Comparison of ENCODE assay signal across 8 mouse cellular contexts in the genomic region with DNA sequence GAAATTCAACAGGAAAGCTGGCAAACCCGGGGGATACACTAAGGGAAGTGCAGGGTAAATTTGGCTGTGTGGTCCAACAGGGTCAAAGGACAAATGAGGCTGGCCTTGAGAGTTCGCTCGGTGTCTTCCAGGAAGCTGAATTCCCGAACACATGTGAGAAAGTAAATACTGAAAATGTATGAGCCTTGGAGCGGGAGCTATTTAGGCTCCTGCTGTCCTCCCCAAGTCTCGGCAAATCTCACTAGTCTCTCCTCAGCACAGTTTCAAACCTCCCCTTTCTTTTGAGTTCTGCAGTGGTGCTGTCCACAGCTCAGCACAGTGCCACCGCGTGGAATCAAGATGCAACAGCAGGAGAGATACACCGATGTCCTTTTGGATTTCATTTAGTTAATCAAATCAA. TPM values are rescaled to one million over a fixed set of nuclear protein-coding genes. Genes with fewer than 3 reads are reported as not detected.
A peak's percentile ranks its signal among the peaks of the same experiment; 100 is the strongest.
DNase-seq lines count a peak whose midpoint lies in the region; ATAC-seq and TF ChIP-seq lines count a peak whose summit lies in the region.

No protein-coding gene starts in this region.

- peak; percentile 8 for DNase-seq in ovary, adult 18-20 months (ENCODE audit: low spot score)
- no peak for DNase-seq in ovary, postnatal 10 days (ENCODE audit: low spot score)
- DNase-seq in c-Kit-positive CD71-positive TER-119-negative erythroid progenitor cells, embryonic 14.5 days (ENCODE audit: low read depth) = peak; percentile 38
- DNase-seq in forelimb bud, embryonic 11.5 days (ENCODE audit: low read depth, low spot score) = peak; percentile 71
- no peak for DNase-seq in liver, embryonic 11.5 days (ENCODE audit: low spot score)

- peak; percentile 78 for ATAC-seq in intestine, embryonic 15.5 days
- ATAC-seq in liver, embryonic 11.5 days (replicated peaks; ENCODE audit: low FRiP score) = peak; percentile 65; the same call in 1 of the 2 replicates
- peak; percentile 67 for ATAC-seq in monocyte, adult 5-6 weeks (replicated peaks; ENCODE audit: insufficient number of reproducible peaks, low FRiP score, low TSS enrichment, poor library complexity, severe bottlenecking)

- no peak for TF ChIP-seq POLR2A in testis, adult 2 months (IDR thresholded peaks at IDR 0.05; ENCODE audit: control insufficient read depth, low read depth, low read length)

- peak; percentile 77; the same call in 1 of the 2 replicates for TF ChIP-seq CTCF in testis, adult 2 months (IDR thresholded peaks at IDR 0.05; ENCODE audit: control insufficient read depth, insufficient read depth, insufficient replicate concordance, low read depth, low read length)

- peak overlapping the region; percentile 18; the same call in 1 of the 2 replicates for H3K4me3 ChIP-seq in intestine, embryonic 15.5 days (replicated peaks)
- peak overlapping the region; percentile 12; the same call in 1 of the 2 replicates for H3K4me3 ChIP-seq in liver, embryonic 11.5 days (ENCODE audit: low read depth, low read length)
- no peak overlapping the region for H3K4me3 ChIP-seq in testis, adult 2 months (ENCODE audit: control insufficient read depth, low read depth, low read length)

- H3K27me3 ChIP-seq in intestine, embryonic 15.5 days (replicated peaks) = no peaks in the 10 kb centered on the region
- no peaks in the 10 kb centered on the region for H3K27me3 ChIP-seq in liver, embryonic 11.5 days (replicated peaks; ENCODE audit: control insufficient read depth, insufficient read depth, low read length)
- no peaks in the 10 kb centered on the region for H3K27me3 ChIP-seq in testis, adult 2 months (ENCODE audit: control insufficient read depth, insufficient read depth, low read length)

- peak overlapping the region; percentile 45 for H3K4me2 ChIP-seq in intestine, embryonic 15.5 days (replicated peaks)
- peak overlapping the region; percentile 44 for H3K4me2 ChIP-seq in liver, embryonic 11.5 days

- H3K36me3 ChIP-seq in intestine, embryonic 15.5 days = no peaks in the 10 kb centered on the region
- no peaks in the 10 kb centered on the region for H3K36me3 ChIP-seq in liver, embryonic 11.5 days (ENCODE audit: control insufficient read depth, insufficient read depth, low read length)
- H3K36me3 ChIP-seq in testis, adult 2 months (ENCODE audit: control insufficient read depth, insufficient read depth, low read length) = no peaks in the 10 kb centered on the region

- no peak overlapping the region for H3K9ac ChIP-seq in intestine, embryonic 15.5 days
- no peak overlapping the region for H3K9ac ChIP-seq in liver, embryonic 11.5 days (ENCODE audit: low read depth, low read length)

- 0 out of 2 replicates have a peak, but pooled peaks cover 9% of the 10 kb centered on the region for H3K4me1 ChIP-seq in intestine, embryonic 15.5 days (replicated peaks)
- H3K4me1 ChIP-seq in liver, embryonic 11.5 days (replicated peaks; ENCODE audit: control insufficient read depth, insufficient read depth, low read length) = no peaks in the 10 kb centered on the region
- no peaks in the 10 kb centered on the region for H3K4me1 ChIP-seq in testis, adult 2 months (ENCODE audit: control insufficient read depth, insufficient read depth, low read length)

- H3K9me3 ChIP-seq in intestine, embryonic 15.5 days = no peaks in the 10 kb centered on the region
- no peaks in the 10 kb centered on the region for H3K9me3 ChIP-seq in liver, embryonic 11.5 days (ENCODE audit: control insufficient read depth, low read length)

- WGBS in intestine, embryonic 15.5 days = 5% methylated on average over 9 of the region's 9 CpGs
- 7% methylated on average over 9 of the region's 9 CpGs for WGBS in liver, embryonic 11.5 days

- no peak overlapping the region for H3K27ac ChIP-seq in intestine, embryonic 15.5 days
- no peak overlapping the region for H3K27ac ChIP-seq in liver, embryonic 11.5 days (ENCODE audit: low read depth, low read length)
- H3K27ac ChIP-seq in testis, adult 2 months (ENCODE audit: control insufficient read depth, insufficient read depth, low read depth, low read length) = no peak overlapping the region

RNA-seq across cellular contexts. Expression of a gene that starts 32.8 kb away (rescaled TPM):
- 16.5 and 16.8 TPM in 2 replicates for polyA plus RNA-seq in intestine, embryonic 15.5 days (2015; fragmentation: Nextera tagmentation; extraction: Ambion mirVana)
- polyA plus RNA-seq in liver, embryonic 11.5 days (2014; fragmentation: Nextera tagmentation; extraction: Ambion mirVana) = 10.3 and 12.2 TPM in 2 replicates
- 30.7 to 44.0 TPM (median 31.1 TPM) in 3 replicates for total RNA-seq in monocyte, adult 5-6 weeks (2017)
- polyA plus RNA-seq in testis, adult 2 months (2012; rRNA removed) = 943 and 944 TPM in 2 replicates

Comparison
In these comparisons a context has a peak if more than half of its experiments do, and no peak if none do; other contexts are left out.
1. DNase-seq: peak in ovary, adult 18-20 months (single experiment), c-Kit-positive CD71-positive TER-119-negative erythroid progenitor cells, embryonic 14.5 days (single experiment) and forelimb bud, embryonic 11.5 days (single experiment); none in ovary, postnatal 10 days (single experiment) and liver, embryonic 11.5 days (single experiment).
2. RNA of a gene that starts 32.8 kb away (polyA plus RNA-seq): 943 to 944 TPM in testis, adult 2 months; 16.5 to 16.8 TPM in intestine, embryonic 15.5 days and 10.3 to 12.2 TPM in liver, embryonic 11.5 days; every median in the first group is over 10 times any median in the second.
3. Peak in every context shown above with its lines, with median percentiles within 50 percentile points of each other: ATAC-seq.